Mouse (Mus musculus) frontal cortex, postnatal 36 days (tissue): Measurements from ENCODE around the gene Gm5862.
"Not testable (repeated sequence)": the region's sequence is repeated elsewhere in the genome, so short reads cannot be mapped to it uniquely, and the experiment has no call there.

Source experiments
- DNase-seq, 2 experiments: peaks; one replicate each; pipeline ENCODE4 v3.0.0; 2022; ENCODE audit warnings: low spot score in 2 of 2

Gm5862 gene

DNA sequence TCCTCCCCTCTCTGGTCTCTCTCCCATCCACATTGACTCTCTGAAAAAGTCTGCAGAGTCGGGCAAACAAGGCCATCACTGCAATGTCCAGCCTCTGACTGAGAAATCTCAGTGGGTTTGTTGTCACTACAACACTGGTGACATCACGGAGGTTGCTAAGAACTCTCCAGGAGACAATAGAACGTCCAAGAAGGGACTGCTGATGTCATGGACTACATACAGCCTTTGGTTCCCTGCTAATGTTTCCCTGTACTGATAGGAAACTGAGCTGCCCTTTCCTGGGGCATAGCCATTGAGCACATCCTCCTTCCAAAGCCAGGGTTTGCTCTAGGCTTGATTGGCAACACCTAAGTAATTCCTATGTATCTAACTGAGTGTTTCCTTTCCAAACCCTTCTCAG, at the start of gene Gm5862:
Gene Gm5862 (minus strand): TSS at position 101 of the 400 bp plus-strand sequence.
- not testable (repeated sequence) for DNase-seq

DNA sequence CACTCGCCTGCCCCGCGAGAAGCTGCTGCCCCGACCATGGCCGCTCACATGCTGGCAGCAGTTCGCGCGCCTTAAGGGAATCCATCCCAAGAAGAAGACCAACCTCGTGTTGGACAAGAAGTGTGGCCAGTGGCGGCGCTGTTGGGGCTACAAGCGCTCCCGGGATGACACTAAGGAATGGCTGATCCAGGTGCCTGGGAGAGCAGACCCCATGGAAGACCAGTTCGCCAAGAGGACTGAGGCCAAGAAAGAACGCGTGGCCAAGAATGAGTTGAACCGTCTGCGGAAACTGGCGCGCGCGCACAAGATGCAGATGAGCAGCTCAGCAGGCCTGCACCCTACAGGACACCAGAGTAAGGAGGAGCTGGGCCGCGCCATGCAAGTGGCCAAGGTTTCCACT, 48.0 kb upstream of the Gm5862 start:
- DNase-seq: no peak

DNA sequence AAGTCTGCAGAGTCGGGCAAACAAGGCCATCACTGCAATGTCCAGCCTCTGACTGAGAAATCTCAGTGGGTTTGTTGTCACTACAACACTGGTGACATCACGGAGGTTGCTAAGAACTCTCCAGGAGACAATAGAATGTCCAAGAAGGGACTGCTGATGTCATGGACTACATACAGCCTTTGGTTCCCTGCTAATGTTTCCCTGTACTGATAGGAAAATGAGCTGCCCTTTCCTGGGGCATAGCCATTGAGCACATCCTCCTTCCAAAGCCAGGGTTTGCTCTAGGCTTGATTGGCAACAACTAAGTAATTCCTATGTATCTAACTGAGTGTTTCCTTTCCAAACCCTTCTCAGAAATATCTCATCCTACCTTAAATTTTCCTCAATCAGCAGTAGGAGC, 35.8 kb upstream of the Gm5862 start, which contains the start of gene Gm7347:
Gene Gm7347 (minus strand): TSS at position 101 of the 400 bp plus-strand sequence.
- DNase-seq: not testable (repeated sequence)

DNA sequence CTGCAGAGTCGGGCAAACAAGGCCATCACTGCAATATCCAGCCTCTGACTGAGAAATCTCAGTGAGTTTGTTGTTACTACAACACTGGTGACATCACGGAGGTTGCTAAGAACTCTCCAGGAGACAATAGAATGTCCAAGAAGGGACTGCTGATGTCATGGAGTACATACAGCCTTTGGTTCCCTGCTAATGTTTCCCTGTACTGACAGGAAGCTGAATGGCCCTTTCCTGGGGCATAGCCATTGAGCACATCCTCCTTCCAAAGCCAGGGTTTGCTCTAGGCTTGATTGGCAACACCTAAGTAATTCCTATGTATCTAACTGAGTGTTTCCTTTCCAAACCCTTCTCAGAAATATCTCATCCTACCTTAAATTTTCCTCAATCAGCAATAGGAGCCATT, 16.7 kb upstream of the Gm5862 start, which contains the start of gene Speer4a:
Gene Speer4a (minus strand): TSS at position 101 of the 400 bp plus-strand sequence.
- not testable (repeated sequence) for DNase-seq

DNA sequence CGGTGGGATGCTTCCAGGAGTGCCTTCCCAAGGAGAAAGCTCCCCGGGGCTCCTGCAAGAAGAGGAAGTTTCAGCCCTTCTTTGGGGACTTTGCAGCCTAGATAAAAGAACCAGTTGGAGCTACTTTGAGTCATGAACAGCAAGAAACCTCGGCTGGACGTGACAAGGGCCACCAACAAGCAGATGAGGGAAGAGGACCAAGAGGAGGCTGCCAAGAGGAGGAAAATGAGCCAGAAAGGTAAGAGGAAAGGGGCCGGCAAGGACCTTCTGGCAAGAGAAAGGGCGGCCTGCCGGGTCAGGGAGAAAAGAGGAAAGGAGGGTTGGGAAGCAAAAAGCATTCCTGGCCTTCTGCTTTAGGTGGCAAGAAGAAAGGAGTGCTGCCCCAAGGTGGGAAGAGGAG, 15.0 kb downstream of the Gm5862 start:
- not testable (repeated sequence) for DNase-seq

DNA sequence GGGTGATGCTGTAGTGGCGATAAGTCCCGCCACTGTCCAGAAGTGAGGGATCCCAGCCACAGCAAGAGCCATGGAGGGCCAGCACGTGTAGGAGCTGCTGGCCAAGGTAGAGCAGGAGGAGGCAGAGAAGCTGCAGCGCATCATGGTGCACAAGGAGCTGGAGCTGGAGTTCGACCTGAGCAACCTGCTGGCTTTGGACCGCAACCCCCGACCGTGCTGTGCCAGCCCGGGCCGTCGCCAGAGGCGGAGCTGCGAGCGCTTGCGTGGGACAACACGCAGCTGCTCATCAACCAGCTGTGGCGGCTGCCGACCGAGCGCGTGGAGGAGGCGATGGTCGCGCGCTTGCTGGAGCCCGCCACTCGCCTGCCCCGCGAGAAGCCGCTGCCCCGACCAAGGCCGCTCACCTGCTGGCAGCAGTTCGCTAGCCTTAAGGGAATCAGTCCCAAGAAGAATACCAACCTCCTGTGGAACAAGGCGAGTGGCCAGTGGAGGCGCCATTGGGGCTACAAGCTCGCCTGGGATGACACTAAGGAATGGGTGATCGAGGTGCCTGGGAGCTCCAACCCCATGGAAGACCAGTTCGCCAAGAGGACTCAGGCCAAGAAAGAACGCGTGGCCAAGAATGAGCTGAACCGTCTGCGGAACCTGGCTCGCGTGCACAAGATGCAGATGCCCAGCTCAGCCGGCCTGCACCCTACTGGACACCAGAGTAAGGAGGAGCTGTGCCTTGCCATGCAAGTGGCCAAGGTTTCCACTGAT, 15.6 kb downstream of the Gm5862 start:
- peak; percentile 9 to 11 for DNase-seq

DNA sequence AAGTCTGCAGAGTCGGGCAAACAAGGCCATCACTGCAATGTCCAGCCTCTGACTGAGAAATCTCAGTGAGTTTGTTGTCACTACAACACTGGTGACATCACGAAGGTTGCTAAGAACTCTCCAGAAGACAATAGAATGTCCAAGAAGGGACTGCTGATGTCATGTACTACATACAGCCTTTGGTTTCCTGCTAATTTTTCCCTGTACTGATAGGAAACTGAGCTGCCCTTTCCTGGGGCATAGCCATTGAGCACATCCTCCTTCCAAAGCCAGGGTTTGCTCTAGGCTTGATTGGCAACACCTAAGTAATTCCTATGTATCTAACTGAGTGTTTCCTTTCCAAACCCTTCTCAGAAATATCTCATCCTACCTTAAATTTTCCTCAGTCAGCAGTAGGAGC, 18.0 kb downstream of the Gm5862 start, which contains the start of gene Gm1979:
Gene Gm1979 (minus strand): TSS at position 101 of the 400 bp plus-strand sequence.
- not testable (repeated sequence) for DNase-seq

DNA sequence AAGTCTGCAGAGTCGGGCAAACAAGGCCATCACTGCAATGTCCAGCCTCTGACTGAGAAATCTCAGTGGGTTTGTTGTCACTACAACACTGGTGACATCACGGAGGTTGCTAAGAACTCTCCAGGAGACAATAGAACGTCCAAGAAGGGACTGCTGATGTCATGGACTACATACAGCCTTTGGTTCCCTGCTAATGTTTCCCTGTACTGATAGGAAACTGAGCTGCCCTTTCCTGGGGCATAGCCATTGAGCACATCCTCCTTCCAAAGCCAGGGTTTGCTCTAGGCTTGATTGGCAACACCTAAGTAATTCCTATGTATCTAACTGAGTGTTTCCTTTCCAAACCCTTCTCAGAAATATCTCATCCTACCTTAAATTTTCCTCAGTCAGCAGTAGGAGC, 34.2 kb downstream of the Gm5862 start, which contains the start of gene Gm21698:
Gene Gm21698 (minus strand): TSS at position 101 of the 400 bp plus-strand sequence.
- not testable (repeated sequence) for DNase-seq

DNA sequence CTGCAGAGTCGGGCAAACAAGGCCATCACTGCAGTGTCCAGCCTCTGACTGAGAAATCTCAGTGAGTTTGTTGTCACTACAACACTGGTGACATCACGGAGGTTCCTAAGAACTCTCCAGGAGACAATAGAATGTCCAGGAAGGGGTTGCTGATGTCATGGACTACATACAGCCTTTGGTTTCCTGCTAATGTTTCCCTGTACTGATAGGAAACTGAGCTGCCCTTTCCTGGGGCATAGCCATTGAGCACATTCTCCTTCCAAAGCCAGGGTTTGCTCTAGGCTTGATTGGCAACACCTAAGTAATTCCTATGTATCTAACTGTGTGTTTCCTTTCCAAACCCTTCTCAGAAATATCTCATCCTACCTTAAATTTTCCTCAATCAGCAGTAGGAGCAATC, 50.2 kb downstream of the Gm5862 start, which contains the start of gene Gm21680:
Gene Gm21680 (minus strand): TSS at position 101 of the 400 bp plus-strand sequence.
- not testable (repeated sequence) for DNase-seq
